Comparison of ENCODE assay signal across 26 mouse cellular contexts in genomic region chr13:112064681-112065080, GRCm38 (mm10).
"Had no signal": no experiment of that assay in that cellular context is flagged by ENCODE, and none has a peak within 500 bp of the region (broad histone marks: within the 10 kb centered on the region; RNA-seq: fewer than 3 reads in every experiment).

No protein-coding gene starts in this region.

- H3K4me1 ChIP-seq: forebrain, embryonic 12.5 days; forebrain, embryonic 13.5 days; forebrain, embryonic 15.5 days had no signal

- H3K9me3 ChIP-seq: embryonic facial prominence, embryonic 10.5 days; embryonic facial prominence, embryonic 12.5 days; embryonic facial prominence, embryonic 13.5 days; embryonic facial prominence, embryonic 15.5 days; forebrain, embryonic 10.5 days; forebrain, embryonic 12.5 days; forebrain, embryonic 13.5 days; forebrain, embryonic 15.5 days had no signal

- DNase-seq: cerebellum, adult 2 months; cerebellum, adult 8-10 months; cerebellum, adult 9-10 months; cerebellum, adult 9-11 months; cerebellum, postnatal 10 days; cerebellum, postnatal 14 days; cerebellum, postnatal 25 days; cerebellum, postnatal 36 days; embryo, embryonic 11 days; forebrain, postnatal 0 days; gastrocnemius, adult 2 months; gastrocnemius, postnatal 10 days; gastrocnemius, postnatal 14 days; gastrocnemius, postnatal 25 days; gastrocnemius, postnatal 36 days; heart, adult 18-20 months; heart, adult 2 months had no signal

- H3K27me3 ChIP-seq: embryonic facial prominence, embryonic 12.5 days; embryonic facial prominence, embryonic 13.5 days; embryonic facial prominence, embryonic 15.5 days; forebrain, embryonic 12.5 days; forebrain, embryonic 13.5 days; forebrain, embryonic 15.5 days had no signal

- H3K36me3 ChIP-seq: embryonic facial prominence, embryonic 10.5 days; embryonic facial prominence, embryonic 12.5 days; embryonic facial prominence, embryonic 13.5 days; embryonic facial prominence, embryonic 15.5 days; forebrain, embryonic 10.5 days; forebrain, embryonic 12.5 days; forebrain, embryonic 15.5 days had no signal

- H3K27ac ChIP-seq: embryonic facial prominence, embryonic 10.5 days; embryonic facial prominence, embryonic 12.5 days; embryonic facial prominence, embryonic 13.5 days; embryonic facial prominence, embryonic 15.5 days; forebrain, embryonic 10.5 days; forebrain, embryonic 12.5 days; forebrain, embryonic 13.5 days; forebrain, embryonic 15.5 days; gastrocnemius, adult 2 months; heart, adult 2 months had no signal

- H3K4me3 ChIP-seq: embryonic facial prominence, embryonic 10.5 days; embryonic facial prominence, embryonic 12.5 days; embryonic facial prominence, embryonic 13.5 days; embryonic facial prominence, embryonic 15.5 days; erythroblast, embryonic 14.5 days; forebrain, embryonic 10.5 days; forebrain, embryonic 12.5 days; forebrain, embryonic 13.5 days; forebrain, embryonic 15.5 days; gastrocnemius, adult 2 months; heart, adult 2 months had no signal
